Mouse (Mus musculus) forebrain, embryonic 14.5 days (tissue): ENCODE data around the gene AI182371. TPM values are rescaled to one million over a fixed set of nuclear protein-coding genes. Genes with fewer than 3 reads are reported as not detected.

Experiments
- ATAC-seq: fragments of 200-750 bp; cut with Nextera tagmentation; 2 replicates; pipeline ENCODE4 v1.8.0; 2017; ENCODE audit warnings: mild to moderate bottlenecking, moderate library complexity
- DNase-seq: peaks from one replicate; pipeline ENCODE4 v3.0.0-alpha.2; 2015; ENCODE audit warnings: low spot score
- H3K27ac ChIP-seq: fragments of 300-500 bp; sonication (generic); 2 replicates; pipeline ENCODE4 v1.5.1; 2014; ENCODE audit warnings: low read depth, mild to moderate bottlenecking, control low read depth, low read length, moderate library complexity
- H3K27me3 ChIP-seq: fragments of 300-500 bp; sonication (generic); replicated peaks from 2 replicates; pipeline ENCODE4 v1.6.1; 2014; ENCODE audit warnings: low read length, control low read depth, mixed read lengths; ENCODE audit not compliant: control insufficient read depth, insufficient read depth
- H3K36me3 ChIP-seq: fragments of 300-500 bp; sonication (generic); 2 replicates; pipeline ENCODE4 v1.6.1; 2014; ENCODE audit warnings: low read length, control low read depth; ENCODE audit not compliant: control insufficient read depth, insufficient read depth
- H3K4me1 ChIP-seq: fragments of 300-500 bp; sonication (generic); 2 replicates; pipeline ENCODE4 v1.6.1; 2014; ENCODE audit warnings: antibody characterized with exemption, low read length, control low read depth; ENCODE audit not compliant: control insufficient read depth, insufficient read depth
- H3K4me2 ChIP-seq: fragments of 300-500 bp; sonication (generic); 2 replicates; pipeline ENCODE4 v1.6.1; 2014; ENCODE audit warnings: mild to moderate bottlenecking, control low read depth, low read length
- H3K4me3 ChIP-seq: fragments of 300-500 bp; sonication (generic); 2 replicates; pipeline ENCODE4 v1.5.1; 2014; ENCODE audit warnings: low read depth, low read length, control low read depth
- H3K9ac ChIP-seq: fragments of 300-500 bp; sonication (generic); 2 replicates; pipeline ENCODE4 v1.6.1; 2014; ENCODE audit warnings: mild to moderate bottlenecking, low read length, control low read depth, moderate library complexity
- H3K9me3 ChIP-seq: fragments of 300-500 bp; sonication (generic); replicated peaks from 2 replicates; pipeline ENCODE4 v1.6.1; 2016; ENCODE audit warnings: low read length, control low read depth, mixed read lengths; ENCODE audit not compliant: control insufficient read depth
- WGBS: fragments of 180-500 bp; shearing (Covaris S2); extraction: QIAGEN DNeasy Blood & Tissue Kit; methylation state at CpG from one replicate; pipeline ENCODE4 v1.1.7; 2014; 5-methylcytosine and 5-hydroxymethylcytosine counted together
- polyA plus RNA-seq: library from polyadenylated mRNA; unstranded; fragments of >200 nt; fragmentation: Nextera tagmentation; extraction: Ambion mirVana; gene quantifications from 2 replicates; pipeline ENCODE4 v1.2.1, GENCODE M21; 2014

AI182371 gene
- polyA plus RNA-seq, 1 experiment from 2014 or later = 0.27 TPM

GRCm38 (mm10) chr2:35061338-35061737 lies 40.0 kb downstream of the AI182371 start, which contains the start of gene Hc:
Gene Hc (minus strand): TSS chr2:35061438.
- no peaks in the 10 kb centered on the region for H3K27me3 ChIP-seq
- no peak within 1 kb of the TSS for H3K4me3 ChIP-seq
- no peaks in the 10 kb centered on the region for H3K4me1 ChIP-seq
- ATAC-seq = no peak
- no peaks in the 10 kb centered on the region for H3K36me3 ChIP-seq
- H3K4me2 ChIP-seq = no peak within 1 kb of the TSS
- no peaks in the 10 kb centered on the region for H3K9me3 ChIP-seq
- WGBS = 89% methylated on average over 5 of the region's 5 CpGs
- no peak within 1 kb of the TSS for H3K27ac ChIP-seq
- no peak within 1 kb of the TSS for H3K9ac ChIP-seq
- no peak for DNase-seq

GRCm38 (mm10) chr2:35060897-35061296 lies 40.4 kb downstream of the AI182371 start:
- Histone ChIP-seq H3K27ac (no peak overlapping the region), H3K4me2 (no peak overlapping the region), H3K9me3 (no peaks in the 10 kb centered on the region), H3K36me3 (no peaks in the 10 kb centered on the region), H3K4me3 (no peak overlapping the region), H3K4me1 (no peaks in the 10 kb centered on the region), H3K9ac (no peak overlapping the region), H3K27me3 (no peaks in the 10 kb centered on the region)
- 82% methylated on average over 6 of the region's 6 CpGs for WGBS
- ATAC-seq (no peak), DNase-seq (no peak)

- ATAC-seq = no peak
- H3K9me3 ChIP-seq = no peaks in the 10 kb centered on the region
- no peak overlapping the region for H3K4me2 ChIP-seq
- no peak for DNase-seq
- H3K27me3 ChIP-seq = no peaks in the 10 kb centered on the region
- H3K36me3 ChIP-seq = no peaks in the 10 kb centered on the region
- no peak overlapping the region for H3K27ac ChIP-seq
- no peak overlapping the region for H3K9ac ChIP-seq
- no peak overlapping the region for H3K4me3 ChIP-seq
- 95% methylated on average over 5 of the region's 5 CpGs for WGBS
- no peaks in the 10 kb centered on the region for H3K4me1 ChIP-seq
These were observed 41.1 kb downstream of the AI182371 start for GRCm38 (mm10) chr2:35060256-35060655.

GRCm38 (mm10) chr2:35058325-35058724 lies 43.0 kb downstream of the AI182371 start:
- no peaks in the 10 kb centered on the region for H3K27me3 ChIP-seq
- no peak overlapping the region for H3K4me2 ChIP-seq
- DNase-seq (no peak), ATAC-seq (no peak)
- H3K36me3 ChIP-seq = no peaks in the 10 kb centered on the region
- H3K4me1 ChIP-seq = no peaks in the 10 kb centered on the region
- 83% methylated on average over 2 of the region's 2 CpGs for WGBS
- no peak overlapping the region for H3K9ac ChIP-seq
- no peak overlapping the region for H3K27ac ChIP-seq
- H3K9me3 ChIP-seq = no peaks in the 10 kb centered on the region
- no peak overlapping the region for H3K4me3 ChIP-seq

- Histone ChIP-seq H3K4me2 (no peak overlapping the region), H3K36me3 (no peaks in the 10 kb centered on the region), H3K4me1 (no peaks in the 10 kb centered on the region), H3K9me3 (no peaks in the 10 kb centered on the region), H3K27me3 (no peaks in the 10 kb centered on the region), H3K4me3 (no peak overlapping the region), H3K27ac (no peak overlapping the region), H3K9ac (no peak overlapping the region)
- 89% methylated on average over 11 of the region's 11 CpGs for WGBS
- DNase-seq (no peak), ATAC-seq (no peak)
These were observed 44.1 kb downstream of the AI182371 start for GRCm38 (mm10) chr2:35057243-35057642.

- Histone ChIP-seq H3K4me1 (no peaks in the 10 kb centered on the region), H3K9ac (no peak overlapping the region), H3K27me3 (no peaks in the 10 kb centered on the region), H3K36me3 (no peaks in the 10 kb centered on the region), H3K27ac (no peak overlapping the region), H3K4me3 (no peak overlapping the region), H3K4me2 (no peak overlapping the region), H3K9me3 (no peaks in the 10 kb centered on the region)
- ATAC-seq (no peak), DNase-seq (peak; percentile 29)
- WGBS = 43% methylated on average over 5 of the region's 5 CpGs
These were observed 52.5 kb downstream of the AI182371 start for GRCm38 (mm10) chr2:35048851-35049250.

GRCm38 (mm10) chr2:35044956-35045355 lies 56.4 kb downstream of the AI182371 start:
- Histone ChIP-seq H3K27me3 (no peaks in the 10 kb centered on the region), H3K9me3 (no peaks in the 10 kb centered on the region), H3K4me3 (no peak overlapping the region), H3K36me3 (no peaks in the 10 kb centered on the region), H3K4me1 (no peaks in the 10 kb centered on the region), H3K9ac (no peak overlapping the region), H3K27ac (no peak overlapping the region), H3K4me2 (no peak overlapping the region)
- DNase-seq (peak; percentile 43), ATAC-seq (no peak)
- 79% methylated on average over 2 of the region's 2 CpGs for WGBS

- H3K27me3 ChIP-seq = no peaks in the 10 kb centered on the region
- ATAC-seq = no peak
- no peak overlapping the region for H3K4me2 ChIP-seq
- no peaks in the 10 kb centered on the region for H3K4me1 ChIP-seq
- WGBS = 84% methylated on average over 9 of the region's 9 CpGs
- H3K9ac ChIP-seq = no peak overlapping the region
- no peak overlapping the region for H3K4me3 ChIP-seq
- no peaks in the 10 kb centered on the region for H3K36me3 ChIP-seq
- DNase-seq = no peak
- H3K27ac ChIP-seq = no peak overlapping the region
- H3K9me3 ChIP-seq = no peaks in the 10 kb centered on the region
These were observed 62.6 kb downstream of the AI182371 start for GRCm38 (mm10) chr2:35038580-35039375.
